Mouse (Mus musculus): ENCODE results near the gene Aox2.

Aox2 gene

GRCm38 (mm10) chr1:58278026-58278425 is at the start of gene Aox2:
Gene Aox2 (plus strand): TSS chr1:58278326.
- ATAC-seq (ENCODE audit: low TSS enrichment), result no peak

DNA sequence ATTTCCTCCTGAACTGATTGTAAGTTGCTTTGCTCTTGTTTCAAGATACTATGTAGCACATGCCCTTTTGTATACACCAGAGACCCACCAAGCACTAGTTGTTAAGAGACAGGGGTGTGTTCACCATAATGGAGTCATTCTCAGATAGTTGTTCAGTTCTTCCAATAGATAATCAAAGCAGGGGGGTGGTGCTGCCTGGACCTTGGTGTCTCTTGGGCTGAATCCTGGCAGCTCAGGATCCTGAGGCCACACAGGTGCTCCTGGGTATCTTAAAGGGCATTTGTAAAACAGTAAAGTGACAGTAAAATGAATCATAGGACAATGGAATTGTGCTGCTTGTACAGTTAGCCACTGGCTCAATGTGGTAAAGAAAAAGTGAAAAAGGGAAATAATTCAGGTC is 49.2 kb upstream of the Aox2 start:
- ATAC-seq (ENCODE audit: low TSS enrichment), result no peak

DNA sequence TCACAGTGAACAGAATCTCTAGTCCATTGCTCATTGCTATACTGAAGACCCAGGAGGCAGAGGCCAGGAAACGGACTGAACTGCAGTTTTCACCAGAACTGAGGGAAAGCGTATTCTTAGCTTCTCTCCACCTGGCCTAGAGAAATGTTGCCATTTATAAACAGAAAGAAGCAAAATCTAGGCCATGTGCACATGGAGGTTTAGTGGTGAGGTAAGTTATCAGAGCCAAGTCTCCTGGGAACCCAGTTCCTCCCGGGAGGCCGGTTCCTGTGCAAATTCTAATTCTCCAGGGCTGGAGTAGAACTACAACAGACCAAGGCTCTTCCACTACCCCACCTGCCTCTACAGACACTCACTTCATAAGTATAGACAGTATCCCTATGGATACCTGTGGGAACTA is 48.4 kb upstream of the Aox2 start:
- peak; percentile 65 for ATAC-seq (ENCODE audit: low TSS enrichment)

GRCm38 (mm10) chr1:58230542-58230941 is 47.6 kb upstream of the Aox2 start:
- ATAC-seq (ENCODE audit: low TSS enrichment), result no peak

DNA sequence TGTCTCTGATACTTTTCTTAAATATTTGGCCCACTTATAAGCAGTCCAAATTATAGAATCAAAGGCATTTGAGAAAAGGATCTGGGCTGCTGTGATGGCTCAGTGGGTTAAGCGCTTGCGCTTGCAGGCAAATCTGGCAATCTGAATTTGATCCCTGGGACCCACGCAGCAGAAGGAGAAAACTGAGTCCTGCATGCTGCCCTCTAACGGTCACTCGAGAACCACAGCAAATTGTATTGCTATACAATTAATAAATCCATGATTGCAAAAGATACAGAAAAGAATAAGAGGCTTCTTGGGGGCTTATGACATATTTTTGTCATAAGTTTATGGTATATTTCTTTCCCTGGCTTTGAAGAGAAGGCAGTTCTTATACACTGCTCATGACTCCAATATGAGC is 42.7 kb upstream of the Aox2 start:
- no peak for ATAC-seq (ENCODE audit: low TSS enrichment)

DNA sequence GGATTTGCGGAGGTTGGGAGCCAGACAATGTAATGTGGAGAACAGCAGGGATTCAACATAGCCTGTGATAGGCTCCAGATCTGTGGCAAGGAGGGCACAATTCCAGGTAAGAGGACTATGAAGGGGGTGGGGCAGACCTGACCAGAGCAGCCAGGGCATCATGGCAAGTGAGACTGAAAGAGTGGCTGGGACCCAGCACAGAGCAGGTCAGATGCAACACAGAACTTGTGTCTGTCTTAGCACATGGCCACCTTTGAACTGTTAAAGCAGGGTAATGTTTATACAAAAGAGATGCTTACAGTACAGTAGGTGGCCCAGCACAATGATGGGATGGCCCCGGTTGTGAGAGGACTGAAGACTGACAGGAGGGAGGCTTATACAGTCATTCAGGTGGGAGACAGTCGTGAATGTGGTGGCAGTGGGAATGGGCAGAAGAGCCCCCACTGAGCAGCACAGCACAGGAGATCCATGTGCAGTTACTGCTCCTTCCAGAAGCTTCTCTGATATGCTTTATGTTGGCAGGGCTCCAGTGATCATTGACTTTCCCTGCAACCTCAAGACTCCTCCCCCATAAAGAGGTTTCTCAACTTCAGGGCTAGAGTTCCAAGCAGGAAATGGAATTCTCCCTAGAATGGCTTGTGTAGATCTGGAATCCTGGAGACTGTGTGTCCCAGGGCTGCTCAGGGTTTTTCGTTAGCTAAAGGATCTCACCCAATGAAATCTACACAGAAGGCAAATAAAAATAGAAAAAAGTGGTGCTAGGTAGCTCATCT is 40.4 kb upstream of the Aox2 start:
- no peak for ATAC-seq (ENCODE audit: low TSS enrichment)

- ATAC-seq (ENCODE audit: low TSS enrichment), result no peak
Observed at GRCm38 (mm10) chr1:58238440-58238839, 39.7 kb upstream of the Aox2 start.

DNA sequence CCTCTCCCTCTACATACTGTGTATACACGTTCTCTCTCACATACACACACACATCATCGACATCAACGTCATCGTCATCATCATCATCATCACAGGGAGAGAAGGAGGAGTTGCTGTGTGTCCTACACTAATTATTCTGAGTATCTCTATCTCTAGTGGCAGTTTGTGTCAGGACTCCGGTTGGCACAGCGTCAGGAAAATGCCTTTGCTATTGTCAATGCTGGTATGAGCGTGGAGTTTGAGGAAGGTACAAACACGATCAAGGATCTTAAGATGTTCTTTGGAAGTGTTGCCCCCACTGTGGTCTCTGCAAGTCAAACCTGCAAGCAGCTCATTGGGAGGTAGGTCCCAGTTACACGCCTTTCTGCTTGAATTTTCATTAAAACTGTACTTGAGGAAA is 39.2 kb upstream of the Aox2 start:
- no peak for ATAC-seq (ENCODE audit: low TSS enrichment)

- no peak; the same call in 1 of the 2 replicates for ATAC-seq (ENCODE audit: low TSS enrichment)
Observed at GRCm38 (mm10) chr1:58240347-58240746, 37.8 kb upstream of the Aox2 start.

DNA sequence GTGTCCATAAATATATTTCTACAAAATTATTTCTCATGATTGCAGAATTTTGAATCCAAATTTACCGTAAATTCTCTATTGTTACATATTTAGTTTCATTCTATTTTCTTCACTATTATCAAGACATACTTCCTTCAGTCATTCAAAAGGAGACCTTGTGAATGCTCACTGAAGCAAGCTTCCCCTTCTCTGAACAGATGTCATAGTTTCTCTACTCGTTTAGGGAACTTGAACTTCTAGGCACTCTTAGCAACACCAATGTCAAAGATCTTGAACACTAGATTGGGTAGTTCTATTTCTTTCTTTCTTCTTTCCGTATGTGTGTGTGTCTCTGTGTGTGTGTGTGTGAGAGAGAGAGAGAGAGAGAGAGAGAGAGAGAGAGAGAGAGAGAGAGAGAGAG is 33.6 kb upstream of the Aox2 start:
- no peak for ATAC-seq (ENCODE audit: low TSS enrichment)

DNA sequence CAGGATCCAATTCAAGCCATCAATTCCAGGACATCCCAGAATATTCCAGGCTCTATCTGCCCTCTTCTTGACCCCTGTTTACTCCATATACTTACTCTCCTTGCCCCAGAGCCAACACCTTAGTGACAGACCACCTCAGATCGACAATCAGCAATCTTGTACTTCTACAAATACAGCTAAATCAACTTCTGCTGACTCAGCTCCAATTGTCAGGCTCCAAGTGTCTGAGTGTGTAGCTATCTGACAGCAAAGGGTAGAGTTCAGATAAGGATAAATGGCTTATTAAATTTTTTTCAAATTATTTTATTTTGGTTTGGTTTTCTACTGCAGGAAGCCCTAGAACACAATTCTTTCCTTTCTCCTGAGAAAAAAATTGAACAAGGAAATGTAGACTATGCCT is 29.6 kb upstream of the Aox2 start:
- no peak for ATAC-seq (ENCODE audit: low TSS enrichment)

DNA sequence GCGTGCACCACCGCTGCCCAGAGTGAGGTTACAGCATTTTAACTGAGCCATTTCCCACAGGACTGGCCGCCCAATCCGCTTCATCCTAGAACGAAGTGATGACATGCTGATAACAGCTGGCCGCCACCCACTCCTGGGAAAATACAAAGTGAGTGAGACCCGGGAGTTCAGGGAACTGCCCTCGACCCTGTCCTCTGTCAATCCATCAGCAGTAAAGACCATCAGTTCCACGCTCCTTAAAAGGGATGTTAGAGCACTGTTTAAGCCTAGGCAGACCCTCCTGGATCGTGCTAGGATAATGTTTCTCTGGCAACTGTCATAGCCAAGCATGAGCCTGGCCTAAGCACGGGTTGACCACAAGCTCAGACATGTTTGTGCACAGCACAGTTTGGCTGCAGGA is 24.7 kb upstream of the Aox2 start:
- ATAC-seq (ENCODE audit: low TSS enrichment), result no peak

DNA sequence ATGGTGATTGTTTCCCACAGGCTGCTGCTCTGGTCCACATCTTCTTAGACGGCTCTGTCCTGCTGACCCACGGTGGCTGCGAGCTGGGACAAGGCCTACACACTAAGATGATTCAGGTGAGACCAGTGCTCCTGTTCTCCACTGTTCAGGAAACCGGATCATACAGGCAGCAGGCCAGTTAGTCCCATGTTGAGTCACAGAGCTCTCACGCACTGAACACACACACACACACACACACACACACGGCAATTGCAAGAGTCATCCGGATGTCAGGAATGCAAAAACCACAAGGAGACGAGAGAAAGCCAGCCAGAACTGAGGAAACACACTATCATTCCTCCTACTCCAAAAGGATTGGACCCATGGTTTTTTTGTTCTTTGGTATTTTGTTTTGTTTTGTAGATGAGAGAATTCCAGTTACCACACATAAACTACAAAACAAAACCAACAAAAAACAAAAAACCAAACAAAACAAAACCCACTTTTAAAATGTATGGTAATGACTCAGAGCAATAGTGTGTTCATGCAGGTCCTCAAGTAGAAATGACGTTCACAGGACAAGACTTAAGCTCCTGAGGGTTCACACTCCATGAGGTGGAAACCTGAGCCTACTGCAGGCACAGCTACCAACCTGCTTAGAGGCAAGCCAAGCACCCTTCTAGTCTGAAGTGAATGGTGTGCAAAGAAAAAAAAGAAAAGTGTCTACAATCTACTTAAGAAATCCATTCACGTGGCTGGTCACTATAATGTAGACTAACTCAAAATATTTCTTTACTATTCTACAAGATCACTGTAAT is 20.7 kb upstream of the Aox2 start:
- ATAC-seq (ENCODE audit: low TSS enrichment), result no peak

DNA sequence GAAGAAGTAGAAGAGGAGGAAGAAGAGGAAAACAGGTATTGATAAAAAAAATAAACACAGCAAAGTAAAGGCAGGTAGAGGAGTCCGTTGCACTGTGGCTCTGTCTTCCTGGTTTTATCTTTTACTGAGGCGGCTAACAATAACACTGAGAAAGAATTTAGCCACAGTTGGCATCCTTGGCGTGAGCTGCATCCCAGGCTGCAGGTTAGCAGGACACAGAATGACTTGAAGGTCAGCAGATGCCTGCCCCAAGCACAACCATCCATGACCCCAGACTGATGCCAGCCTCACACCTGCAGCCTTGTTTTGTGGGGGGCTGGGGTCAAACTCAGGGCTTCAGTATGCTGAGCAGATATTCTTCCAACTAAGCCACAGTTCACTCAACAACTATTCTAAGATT is 17.8 kb upstream of the Aox2 start:
- ATAC-seq (ENCODE audit: low TSS enrichment), result no peak

DNA sequence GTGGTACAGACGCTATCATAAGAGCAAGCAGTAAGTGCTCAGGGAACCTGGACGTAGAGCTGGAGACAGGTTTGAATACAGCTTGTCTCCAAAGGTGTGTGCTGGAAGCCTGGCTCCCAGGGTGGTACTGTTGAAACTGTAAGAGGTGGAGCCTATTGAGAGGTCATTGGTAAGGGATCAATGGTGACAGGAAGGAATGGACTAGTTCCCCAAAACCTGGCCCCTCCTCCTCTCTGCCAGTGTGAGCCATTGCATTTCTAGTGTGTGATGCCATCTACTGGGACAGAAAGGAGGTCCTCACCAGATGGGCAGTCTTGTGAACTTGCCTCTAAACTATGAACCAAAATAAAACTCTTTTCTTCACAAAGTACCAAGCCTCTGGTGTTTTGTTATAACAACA is 9.9 kb upstream of the Aox2 start:
- ATAC-seq (ENCODE audit: low TSS enrichment), result no peak

- ATAC-seq (ENCODE audit: low TSS enrichment), result peak; percentile 86
Observed at GRCm38 (mm10) chr1:58270807-58271569, 7.1 kb upstream of the Aox2 start.

GRCm38 (mm10) chr1:58275879-58276278 is 2.2 kb upstream of the Aox2 start:
- no peak for ATAC-seq (ENCODE audit: low TSS enrichment)

GRCm38 (mm10) chr1:58278513-58278912 is 387 bp downstream of the Aox2 start:
- ATAC-seq (ENCODE audit: low TSS enrichment), result no peak

DNA sequence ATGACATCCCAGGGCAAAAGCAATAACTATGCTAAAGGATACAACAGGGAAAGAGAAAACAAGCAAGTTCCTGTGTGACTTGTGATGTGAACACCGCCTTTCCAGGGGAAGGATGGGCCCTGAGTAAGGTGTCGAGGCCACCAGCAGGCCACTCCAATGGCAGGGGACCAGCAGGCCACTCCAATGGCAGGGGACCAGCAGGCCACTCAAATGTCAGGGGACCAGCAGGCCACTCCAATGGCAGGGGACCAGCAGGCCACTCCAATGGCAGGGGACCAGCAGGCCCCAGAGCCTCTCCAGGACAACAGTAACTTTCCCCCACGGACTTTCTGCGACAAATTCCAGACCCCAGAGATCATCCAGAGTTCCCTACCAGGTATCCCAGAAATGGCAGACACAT is 2.3 kb downstream of the Aox2 start:
- ATAC-seq (ENCODE audit: low TSS enrichment), result no peak

GRCm38 (mm10) chr1:58280939-58281624 is 3.0 kb downstream of the Aox2 start:
- ATAC-seq (ENCODE audit: low TSS enrichment), result no peak

DNA sequence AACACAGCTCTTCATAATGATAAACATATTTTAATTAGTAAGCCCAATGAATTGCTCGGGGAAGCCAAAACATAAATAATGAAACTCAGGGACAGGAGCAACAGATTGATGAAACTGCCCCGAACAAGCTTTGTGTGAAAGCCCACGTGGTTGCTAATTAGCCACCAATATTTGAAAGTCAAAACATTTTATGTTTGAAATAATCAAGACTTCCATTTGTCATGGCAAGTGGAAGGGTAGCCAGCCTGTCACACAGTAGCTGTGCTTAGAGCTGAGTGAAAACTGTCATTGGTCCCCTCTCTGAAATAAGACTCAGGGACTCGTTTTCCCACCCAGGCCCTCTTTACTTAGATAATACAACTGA is 3.5 kb downstream of the Aox2 start:
- no peak for ATAC-seq (ENCODE audit: low TSS enrichment)

DNA sequence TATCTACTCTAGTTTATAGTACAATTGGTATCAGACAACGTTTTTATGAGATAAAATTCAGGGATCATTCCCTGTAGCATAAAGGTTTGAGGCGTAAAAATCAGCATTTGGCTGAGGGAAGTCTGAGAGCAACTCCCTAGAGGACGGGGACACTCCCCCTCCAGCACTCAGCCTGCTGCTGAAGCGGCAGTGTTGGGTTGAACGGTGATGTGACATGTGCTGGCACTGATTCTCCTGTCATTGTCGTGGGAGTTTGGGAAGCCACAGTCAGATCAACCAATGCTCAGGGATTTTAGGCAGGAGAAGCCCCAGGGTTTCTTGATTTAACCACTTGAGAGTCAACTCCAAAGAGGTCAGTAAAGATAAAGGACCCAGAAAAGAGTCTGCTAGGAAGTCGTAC is 6.4 kb downstream of the Aox2 start:
- ATAC-seq (ENCODE audit: low TSS enrichment), result peak; percentile 48; the same call in 1 of the 2 replicates

All from frontal cortex, adult (tissue).